Mouse (Mus musculus) kidney, adult 11 months (tissue): Measurements from ENCODE around the gene Ifitm1.
"Not testable (repeated sequence)": the region's sequence is repeated elsewhere in the genome, so short reads cannot be mapped to it uniquely, and the experiment has no call there.

ENCODE experiments used
- DNase-seq: peaks from one replicate; pipeline ENCODE4 v3.0.0; 2022

Gene Ifitm1

DNA sequence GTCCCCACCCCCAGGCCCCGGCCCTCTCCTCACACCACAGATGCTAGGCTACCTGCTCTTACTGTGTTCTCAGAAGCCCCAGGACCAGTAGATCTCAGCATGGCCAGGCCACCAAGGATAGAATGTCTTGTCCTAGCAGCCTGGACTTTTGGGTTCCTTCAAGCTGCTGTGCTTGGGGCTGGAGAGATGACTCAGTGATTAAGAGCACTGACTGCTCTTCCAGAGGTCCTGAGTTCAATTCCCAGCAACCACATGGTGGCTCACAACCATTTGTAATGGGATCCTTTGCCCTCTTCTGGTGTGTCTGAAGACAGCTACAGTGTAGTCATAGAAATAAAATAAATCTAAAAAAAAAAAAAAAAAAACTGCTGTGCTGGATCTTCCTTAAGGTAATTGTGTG is 50.8 kb downstream of the Ifitm1 start, which contains the start of gene Ifitm6:
Gene Ifitm6 (minus strand): TSS at position 101 of the 400 bp plus-strand sequence.
- DNase-seq = not testable (repeated sequence)

DNA sequence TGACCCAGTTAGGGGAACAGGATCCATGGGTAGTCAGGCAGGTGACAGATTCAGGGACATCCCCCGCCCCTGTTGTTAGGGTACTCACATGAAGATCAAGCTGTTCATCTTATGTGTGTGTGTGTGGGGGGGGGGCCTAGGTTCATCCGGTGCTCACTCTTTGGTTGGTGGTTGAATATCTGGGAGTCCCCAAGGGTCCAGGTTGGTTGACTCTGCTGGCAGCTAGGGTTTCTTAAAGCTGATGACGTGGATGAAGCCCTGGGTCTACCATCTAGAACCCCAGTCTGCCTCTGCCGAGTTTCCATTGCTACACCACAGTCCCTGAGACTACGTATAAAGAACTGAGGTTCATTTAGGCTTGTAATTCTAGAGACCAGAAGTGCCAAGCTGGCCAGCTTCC is 52.0 kb downstream of the Ifitm1 start:
- DNase-seq = no peak
